Mouse (Mus musculus) myocyte (in vitro differentiated cells): ENCODE measurements around the gene Spata17. TPM values are rescaled to one million over a fixed set of nuclear protein-coding genes. Genes with fewer than 3 reads are reported as not detected.

Experiments used
- H3K27me3 ChIP-seq: one replicate; pipeline ENCODE4 v1.6.1; 2011; ENCODE audit not compliant: control insufficient read depth, insufficient read depth, insufficient read length
- H3K36me3 ChIP-seq: one replicate; pipeline ENCODE4 v1.6.1; 2011; ENCODE audit not compliant: control insufficient read depth, insufficient read depth
- H3K4me2 ChIP-seq: one replicate; pipeline ENCODE4 v1.6.1; 2011; ENCODE audit warnings: low read depth, control low read depth
- H3K4me3 ChIP-seq: one replicate; pipeline ENCODE4 v1.5.1; 2011; ENCODE audit warnings: mild to moderate bottlenecking, control low read depth, moderate library complexity
- H3K79me2 ChIP-seq: one replicate; pipeline ENCODE4 v1.6.1; 2011; ENCODE audit not compliant: control insufficient read depth, insufficient read depth
- H3ac ChIP-seq: one replicate; pipeline ENCODE4 v1.6.1; 2011; ENCODE audit not compliant: control insufficient read depth, insufficient read length
- CEBPB ChIP-seq: IDR thresholded peaks from 2 replicates; pipeline ENCODE4 v1.6.1; 2011; ENCODE audit warnings: mild to moderate bottlenecking, moderate library complexity; ENCODE audit not compliant: poor library complexity, insufficient read depth, severe bottlenecking
- E2F4 ChIP-seq: IDR thresholded peaks from one replicate; pipeline ENCODE4 v1.6.1; 2011; ENCODE audit warnings: mild to moderate bottlenecking, control low read depth, moderate library complexity; ENCODE audit not compliant: insufficient read depth
- MAX ChIP-seq: IDR thresholded peaks from one replicate; pipeline ENCODE4 v1.6.1; 2011; ENCODE audit warnings: low read depth, mild to moderate bottlenecking, control low read depth
- MYOD1 ChIP-seq, 3 experiments: IDR thresholded peaks; one replicate each; pipeline ENCODE4 v1.6.1; 2011; ENCODE audit warnings: control low read depth in 2 of 3, low read depth in 2 of 3, mild to moderate bottlenecking in 2 of 3, moderate library complexity in 1 of 3; ENCODE audit not compliant: insufficient read length in 2 of 3, control insufficient read depth in 1 of 3
- MYOG ChIP-seq, 3 experiments: IDR thresholded peaks; one replicate each; pipeline ENCODE4 v1.6.1; 2011; ENCODE audit warnings: control low read depth in 2 of 3, low read depth in 2 of 3, mild to moderate bottlenecking in 2 of 3; ENCODE audit not compliant: insufficient read length in 2 of 3, control insufficient read depth in 1 of 3, insufficient read depth in 1 of 3
- POLR2A ChIP-seq: IDR thresholded peaks from one replicate; pipeline ENCODE4 v1.6.1; 2011; ENCODE audit warnings: low read depth, mild to moderate bottlenecking, control low read depth, moderate library complexity; ENCODE audit not compliant: insufficient read length
- POLR2AphosphoS2 ChIP-seq: IDR thresholded peaks from one replicate; pipeline ENCODE4 v1.6.1; 2011; ENCODE audit warnings: low read depth, control low read depth; ENCODE audit not compliant: insufficient read length
- REST ChIP-seq: IDR thresholded peaks from one replicate; pipeline ENCODE4 v1.6.1; 2011; ENCODE audit warnings: mild to moderate bottlenecking, control low read depth, moderate library complexity; ENCODE audit not compliant: insufficient read depth, insufficient read length
- SRF ChIP-seq: IDR thresholded peaks from one replicate; pipeline ENCODE4 v1.6.1; 2011; ENCODE audit warnings: low read depth; ENCODE audit not compliant: control insufficient read depth, insufficient read length
- TCF12 ChIP-seq: IDR thresholded peaks from one replicate; pipeline ENCODE4 v1.6.1; 2011; ENCODE audit warnings: mild to moderate bottlenecking, control low read depth; ENCODE audit not compliant: poor library complexity, insufficient read depth, severe bottlenecking
- TCF3 ChIP-seq: IDR thresholded peaks from one replicate; pipeline ENCODE4 v1.6.1; 2011; ENCODE audit warnings: low read depth, control low read depth; ENCODE audit not compliant: insufficient read length
- USF1 ChIP-seq: IDR thresholded peaks from one replicate; pipeline ENCODE4 v1.6.1; 2011; ENCODE audit warnings: low read depth, mild to moderate bottlenecking, control low read depth, moderate library complexity
- polyA plus RNA-seq: library from polyadenylated mRNA; unstranded; fragments of >200 nt; fragmentation: generic; extraction: Trizol; gene quantifications from one replicate; pipeline ENCODE4 v1.2.1, GENCODE M21; 2012; ENCODE audit warnings: missing spikeins

Spata17 gene
- polyA plus RNA-seq, 1 experiment, result 0.05 TPM

DNA sequence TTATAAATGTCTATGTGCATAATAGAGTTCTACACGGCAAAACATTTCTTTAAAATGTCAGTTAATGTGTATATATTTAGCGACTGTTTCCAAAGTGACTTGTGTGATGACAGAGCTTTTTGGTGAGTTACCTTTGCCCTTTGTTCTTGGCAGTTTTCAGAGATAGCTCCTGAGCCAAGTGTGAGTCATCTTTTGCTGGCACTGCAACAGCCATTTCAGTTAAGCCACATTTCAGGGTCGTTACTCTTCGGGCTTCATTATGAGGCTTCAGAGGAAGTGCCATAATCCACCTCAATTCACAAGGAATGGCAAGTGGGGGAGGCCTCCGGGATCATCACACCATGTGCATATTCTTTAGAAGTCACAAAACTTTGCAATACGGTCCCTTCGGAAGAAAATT lies 195.3 kb downstream of the Spata17 start:
- no peaks in the 10 kb centered on the region for H3K36me3 ChIP-seq
- H3K4me3 ChIP-seq, result no peak overlapping the region
- TF ChIP-seq MYOD1 (IDR thresholded peaks at IDR 0.05; ENCODE audit: control insufficient read depth in 1 of 3, insufficient read length in 2 of 3, low read depth in 2 of 3) (no peak), REST (no peak), SRF (no peak), E2F4 (no peak), CEBPB (no peak), USF1 (no peak)
- H3ac ChIP-seq, result no peak overlapping the region
- H3K79me2 ChIP-seq, result no peaks in the 10 kb centered on the region
- H3K4me2 ChIP-seq, result no peak overlapping the region
- no peaks in the 10 kb centered on the region for H3K27me3 ChIP-seq

DNA sequence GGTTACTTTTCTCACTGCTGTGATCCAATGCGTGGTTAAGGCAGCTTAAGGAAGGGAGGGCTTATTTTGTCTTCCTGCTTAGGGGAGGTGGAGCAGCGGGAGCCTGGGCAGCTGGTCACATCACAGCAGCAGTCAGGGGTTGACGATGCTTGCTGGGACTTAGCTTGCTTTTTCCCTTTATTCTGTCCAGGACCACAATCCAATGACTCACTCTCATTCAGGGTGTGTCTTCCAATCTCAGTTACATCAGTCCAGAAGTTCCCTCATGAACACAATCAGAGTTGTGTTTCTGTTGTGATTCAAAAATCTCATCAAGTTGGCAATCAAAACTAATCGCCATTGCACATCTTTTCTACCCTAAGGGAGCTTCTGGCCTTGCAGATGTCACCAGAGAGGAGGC lies 199.1 kb downstream of the Spata17 start:
- no peak overlapping the region for H3K4me3 ChIP-seq
- H3ac ChIP-seq, result no peak overlapping the region
- H3K79me2 ChIP-seq, result no peaks in the 10 kb centered on the region
- H3K4me2 ChIP-seq, result peak overlapping the region; percentile 10
- TF ChIP-seq USF1 (no peak), MAX (no peak), SRF (no peak), MYOG (IDR thresholded peaks at IDR 0.05; ENCODE audit: control insufficient read depth in 1 of 3, insufficient read depth in 1 of 3, insufficient read length in 2 of 3, low read depth in 2 of 3) (no peak), MYOD1 (IDR thresholded peaks at IDR 0.05; ENCODE audit: control insufficient read depth in 1 of 3, insufficient read length in 2 of 3, low read depth in 2 of 3) (peak in 2 of 3 experiments; percentile 7 to 45), REST (no peak)
- no peaks in the 10 kb centered on the region for H3K36me3 ChIP-seq
- no peaks in the 10 kb centered on the region for H3K27me3 ChIP-seq

DNA sequence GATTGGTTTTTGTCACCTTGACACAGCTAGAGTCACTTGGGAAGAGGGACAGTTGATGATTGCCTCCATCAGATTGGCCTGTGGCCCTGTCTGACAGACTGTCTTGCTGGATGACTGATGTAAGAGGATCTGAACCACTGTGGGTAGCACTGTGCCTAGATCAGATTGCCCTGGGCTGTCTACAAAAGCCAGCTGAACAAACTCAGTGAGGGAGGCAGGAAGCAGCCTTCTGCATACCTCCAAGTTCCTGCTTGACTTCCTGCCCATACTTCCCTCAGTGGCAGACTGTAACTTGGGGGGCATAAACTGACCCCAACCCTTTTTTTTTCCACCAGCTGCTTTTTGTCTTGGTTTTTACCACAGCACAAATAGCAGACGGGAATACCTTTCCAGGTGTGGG lies 199.6 kb downstream of the Spata17 start:
- Histone ChIP-seq H3K4me3 (no peak overlapping the region), H3K4me2 (peak overlapping the region; percentile 10), H3K36me3 (no peaks in the 10 kb centered on the region), H3K79me2 (no peaks in the 10 kb centered on the region), H3ac (no peak overlapping the region), H3K27me3 (no peaks in the 10 kb centered on the region)
- TF ChIP-seq TCF3 (no peak), MYOD1 (IDR thresholded peaks at IDR 0.05; ENCODE audit: control insufficient read depth in 1 of 3, insufficient read length in 2 of 3, low read depth in 2 of 3) (peak in 1 of 3 experiments; percentile 51)

DNA sequence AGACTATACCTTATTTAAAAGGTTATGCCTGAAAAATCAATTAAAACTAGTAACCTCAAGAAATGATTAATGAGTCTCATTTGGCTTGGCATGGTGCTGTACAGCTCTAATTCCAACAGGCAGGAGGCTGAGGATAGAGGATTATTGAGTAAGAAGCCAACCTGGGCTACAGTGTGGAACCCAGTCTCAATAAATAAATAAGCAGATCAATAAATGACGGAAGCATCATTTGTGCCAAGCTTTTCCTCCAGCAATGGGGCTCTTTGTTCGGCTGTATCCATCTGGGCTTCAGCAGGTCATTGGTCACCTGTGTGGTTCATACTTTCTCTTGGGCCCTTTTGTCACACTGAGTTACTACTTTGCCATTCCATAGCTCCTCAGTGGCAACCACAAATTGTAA lies 201.1 kb downstream of the Spata17 start:
- H3K79me2 ChIP-seq, result no peaks in the 10 kb centered on the region
- no peak overlapping the region for H3K4me2 ChIP-seq
- H3ac ChIP-seq, result no peak overlapping the region
- H3K27me3 ChIP-seq, result no peaks in the 10 kb centered on the region
- no peak for TF ChIP-seq E2F4
- no peak for TF ChIP-seq MAX
- TF ChIP-seq CEBPB, result no peak
- no peak for TF ChIP-seq USF1
- no peak for TF ChIP-seq MYOD1 (IDR thresholded peaks at IDR 0.05; ENCODE audit: control insufficient read depth in 1 of 3, insufficient read length in 2 of 3, low read depth in 2 of 3)
- TF ChIP-seq TCF3, result no peak
- no peak for TF ChIP-seq POLR2AphosphoS2
- TF ChIP-seq REST, result no peak
- no peak for TF ChIP-seq SRF
- no peak for TF ChIP-seq POLR2A
- TF ChIP-seq TCF12, result no peak
- TF ChIP-seq MYOG (IDR thresholded peaks at IDR 0.05; ENCODE audit: control insufficient read depth in 1 of 3, insufficient read depth in 1 of 3, insufficient read length in 2 of 3, low read depth in 2 of 3), result no peak
- no peak overlapping the region for H3K4me3 ChIP-seq
- H3K36me3 ChIP-seq, result no peaks in the 10 kb centered on the region

DNA sequence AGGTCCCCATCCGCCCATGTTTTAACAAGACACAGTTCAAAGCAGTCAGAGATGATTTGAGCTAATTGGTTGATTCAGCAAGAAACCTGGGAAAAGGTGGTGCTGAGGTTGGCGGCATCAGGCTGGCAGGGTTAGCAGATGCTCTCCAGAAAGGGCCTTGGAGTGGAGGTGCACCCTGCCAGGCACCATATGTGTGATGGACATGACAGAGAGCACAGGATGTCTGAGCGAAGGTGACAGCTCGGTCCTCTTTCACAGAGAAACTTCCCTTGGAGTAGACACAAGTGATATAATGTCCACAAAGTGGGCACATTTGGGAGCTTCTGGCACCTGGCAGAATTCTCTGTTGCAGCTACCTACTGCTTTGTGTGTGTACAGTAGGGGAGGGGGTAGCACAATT lies 203.7 kb downstream of the Spata17 start:
- H3K27me3 ChIP-seq, result no peaks in the 10 kb centered on the region
- H3K36me3 ChIP-seq, result no peaks in the 10 kb centered on the region
- H3K4me3 ChIP-seq, result no peak overlapping the region
- no peak overlapping the region for H3ac ChIP-seq
- H3K4me2 ChIP-seq, result no peak overlapping the region
- H3K79me2 ChIP-seq, result no peaks in the 10 kb centered on the region
- TF ChIP-seq REST (no peak), POLR2AphosphoS2 (no peak), TCF3 (no peak), POLR2A (no peak), MYOG (IDR thresholded peaks at IDR 0.05; ENCODE audit: control insufficient read depth in 1 of 3, insufficient read depth in 1 of 3, insufficient read length in 2 of 3, low read depth in 2 of 3) (no peak), MAX (no peak), E2F4 (no peak), USF1 (no peak), SRF (no peak), MYOD1 (IDR thresholded peaks at IDR 0.05; ENCODE audit: control insufficient read depth in 1 of 3, insufficient read length in 2 of 3, low read depth in 2 of 3) (no peak), TCF12 (no peak), CEBPB (no peak)
